Mouse (Mus musculus): ENCODE results near the gene Rasgef1a. TPM values are rescaled to one million over a fixed set of nuclear protein-coding genes. Genes with fewer than 3 reads are reported as not detected.

Gene Rasgef1a
- total RNA-seq, 2 experiments from 2014 or later = 0.65 to 0.69 TPM

GRCm38 (mm10) chr6:118022898-118023635 is 11.8 kb downstream of the Rasgef1a start:
- no peak for DNase-seq (ENCODE audit: low spot score in 2 of 2)

- DNase-seq (ENCODE audit: low spot score in 2 of 2) = no peak
These were observed 15.8 kb downstream of the Rasgef1a start for GRCm38 (mm10) chr6:118027036-118027435.

- no peak for DNase-seq (ENCODE audit: low spot score in 2 of 2)
These were observed 20.2 kb downstream of the Rasgef1a start for GRCm38 (mm10) chr6:118031467-118031866.

DNA sequence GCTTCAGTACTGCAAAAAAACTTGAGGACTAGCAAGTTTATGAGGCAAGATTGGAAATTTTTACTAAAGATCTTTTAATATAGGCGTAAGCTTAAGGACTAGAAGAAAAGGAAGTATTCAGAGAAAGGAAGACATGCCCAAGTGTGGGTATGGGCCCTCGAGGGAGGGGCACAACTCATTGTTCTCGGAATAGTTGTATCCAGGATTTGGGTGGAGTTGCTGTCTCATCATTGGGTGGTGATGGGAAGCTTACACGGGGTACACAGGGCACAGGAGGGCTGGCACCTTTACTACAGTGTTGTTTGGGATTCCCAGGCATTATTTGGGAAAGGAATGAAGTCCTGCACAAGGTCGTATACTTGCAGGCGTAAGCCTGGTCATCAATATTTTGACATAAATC is 24.4 kb downstream of the Rasgef1a start:
- no peak for DNase-seq (ENCODE audit: low spot score in 2 of 2)

GRCm38 (mm10) chr6:118036118-118036805 is 25.0 kb downstream of the Rasgef1a start:
- no peak for DNase-seq (ENCODE audit: low spot score in 2 of 2)

DNA sequence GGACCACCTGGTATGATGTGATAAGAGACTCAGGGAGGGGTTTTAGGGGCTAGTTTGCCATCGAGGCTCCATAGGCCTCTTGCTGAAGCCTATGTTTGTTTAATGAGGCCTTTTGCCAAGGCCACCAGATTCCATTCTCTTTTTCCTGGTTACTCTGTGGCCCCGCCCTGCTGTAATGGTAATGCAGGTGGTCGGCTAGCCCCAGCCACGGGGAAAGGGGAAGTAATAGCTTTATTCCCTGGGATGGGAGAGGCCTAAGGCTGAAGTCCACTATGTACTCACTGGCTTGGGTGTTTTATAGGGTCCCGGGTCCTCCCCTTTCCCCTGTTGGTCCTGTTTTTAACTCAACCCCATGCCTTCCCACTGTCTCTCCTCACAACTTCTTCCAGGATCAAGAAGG is 25.6 kb downstream of the Rasgef1a start:
- no peak for DNase-seq (ENCODE audit: low spot score in 2 of 2)

GRCm38 (mm10) chr6:118045180-118045579 is 33.9 kb downstream of the Rasgef1a start:
- DNase-seq (ENCODE audit: low spot score in 2 of 2) = no peak

DNA sequence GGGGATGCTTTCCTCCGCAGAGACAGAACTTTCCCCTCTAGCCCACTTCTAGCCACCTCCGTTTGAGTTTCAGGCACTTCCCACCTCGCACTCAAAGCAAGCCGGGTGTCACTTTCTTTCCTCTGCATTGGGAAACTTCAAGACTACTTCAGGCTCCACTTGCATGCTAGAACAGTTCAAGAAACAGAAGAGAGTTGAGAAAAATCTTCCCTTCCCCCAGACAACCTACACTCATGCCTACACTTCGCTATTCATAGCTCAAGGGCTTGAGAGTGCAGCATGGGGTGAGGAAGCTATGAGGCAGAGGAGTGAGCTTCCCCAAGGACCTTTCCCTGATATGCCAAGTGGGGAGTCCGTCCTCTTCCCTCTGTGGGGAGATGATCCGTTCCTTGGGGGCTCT is 34.7 kb downstream of the Rasgef1a start:
- no peak for DNase-seq (ENCODE audit: low spot score in 2 of 2)

DNA sequence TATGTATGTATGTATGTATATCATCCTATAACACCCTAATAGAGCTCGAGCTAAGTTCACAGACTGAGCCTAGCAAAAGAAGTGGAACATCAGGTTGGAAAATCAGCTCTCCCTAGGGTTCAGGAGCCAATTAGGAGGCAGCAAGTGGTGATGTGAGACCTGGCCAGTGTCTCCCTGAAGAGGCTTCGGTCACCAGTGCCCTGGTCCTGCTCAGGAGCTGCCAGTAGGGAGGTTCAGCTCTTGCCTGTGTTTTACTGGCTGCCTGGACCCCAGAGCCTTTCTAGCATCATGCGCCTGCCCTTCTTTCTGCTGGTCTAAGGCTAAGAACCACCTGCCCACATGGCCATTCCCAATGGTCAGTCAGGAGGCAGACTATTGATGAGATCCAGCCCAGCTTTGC is 35.3 kb downstream of the Rasgef1a start:
- DNase-seq (ENCODE audit: low spot score in 2 of 2) = no peak

GRCm38 (mm10) chr6:118046924-118047323 is 35.7 kb downstream of the Rasgef1a start:
- DNase-seq (ENCODE audit: low spot score in 2 of 2) = no peak

DNA sequence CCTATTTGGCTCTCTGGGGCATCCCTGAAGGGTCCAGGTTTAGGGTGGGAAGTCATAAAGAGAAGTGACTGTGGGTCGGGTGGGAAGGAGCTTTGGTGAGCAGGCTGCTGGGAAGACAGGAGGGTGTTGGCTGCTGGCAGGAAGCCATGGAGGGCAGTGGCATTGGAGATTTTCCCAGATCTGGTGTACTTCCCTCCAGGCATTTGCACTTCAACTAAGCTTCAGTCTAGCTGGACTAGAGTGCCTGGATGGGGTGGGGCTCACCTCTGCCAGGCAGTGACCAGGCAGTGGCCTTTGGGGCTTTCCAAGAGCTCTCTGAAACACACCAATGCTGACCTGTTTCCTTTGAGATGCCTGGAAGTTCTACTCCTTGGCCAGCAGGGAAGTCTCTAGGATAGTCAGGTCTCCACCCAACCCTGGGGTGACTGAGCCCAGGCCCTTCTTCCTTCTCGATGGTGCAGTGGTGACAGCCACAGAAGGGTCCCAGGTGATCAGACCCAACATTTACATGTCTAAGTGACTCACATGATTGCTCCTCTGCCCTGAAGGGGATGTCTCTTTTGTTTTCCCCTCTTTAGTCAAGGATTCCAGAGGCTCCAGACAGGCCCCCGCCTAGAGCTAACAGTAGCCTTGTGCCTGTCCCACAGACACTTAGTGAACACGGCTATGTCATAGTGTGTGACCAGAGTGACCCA is 36.7 kb downstream of the Rasgef1a start:
- no peak for DNase-seq (ENCODE audit: low spot score in 2 of 2)

GRCm38 (mm10) chr6:118049776-118050175 is 38.5 kb downstream of the Rasgef1a start:
- DNase-seq (ENCODE audit: low spot score in 2 of 2) = no peak

DNA sequence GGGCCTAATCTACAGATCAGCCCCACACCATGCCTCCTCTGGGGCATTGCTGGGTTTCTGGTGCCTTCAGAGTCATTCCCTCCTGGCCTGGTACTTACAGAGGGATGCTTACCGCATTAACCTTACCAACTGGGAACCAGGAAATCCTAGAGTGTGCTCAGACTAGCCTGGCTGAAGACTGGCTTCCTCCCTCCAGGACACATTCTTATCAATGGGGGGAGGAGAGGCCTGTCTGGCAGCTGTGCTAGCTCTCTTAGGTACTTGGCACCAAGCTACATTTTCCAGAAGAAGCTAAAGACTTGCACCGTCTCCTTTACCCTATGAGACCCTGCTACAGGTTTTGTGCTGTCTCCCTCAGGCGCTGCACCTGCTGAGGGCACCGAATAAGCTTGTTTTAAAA is 40.2 kb downstream of the Rasgef1a start:
- DNase-seq (ENCODE audit: low spot score in 2 of 2) = no peak

DNA sequence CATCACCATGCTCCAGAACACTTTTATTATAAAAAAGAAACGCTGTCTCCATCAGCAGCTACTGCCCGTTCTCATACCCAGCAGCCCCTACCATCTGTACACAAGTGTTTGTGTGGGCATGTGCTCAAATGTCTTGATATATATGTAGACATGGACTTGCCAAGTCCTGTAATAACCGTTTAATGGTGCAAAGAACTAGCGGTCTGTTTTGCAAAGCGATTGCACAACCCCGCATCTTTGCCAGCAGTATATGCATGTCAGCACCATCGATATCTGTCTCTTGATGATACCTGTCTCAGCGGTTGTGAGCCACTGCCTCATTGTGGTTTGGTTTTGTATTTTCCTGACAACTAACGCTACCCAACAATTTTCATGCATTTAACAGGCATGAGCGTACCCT is 44.0 kb downstream of the Rasgef1a start:
- DNase-seq (ENCODE audit: low spot score in 2 of 2) = no peak

- no peak for DNase-seq (ENCODE audit: low spot score in 2 of 2)
These were observed 50.0 kb downstream of the Rasgef1a start for GRCm38 (mm10) chr6:118061266-118061665.

- DNase-seq (ENCODE audit: low spot score in 2 of 2) = no peak
These were observed 52.0 kb downstream of the Rasgef1a start for GRCm38 (mm10) chr6:118063266-118063665.

DNA sequence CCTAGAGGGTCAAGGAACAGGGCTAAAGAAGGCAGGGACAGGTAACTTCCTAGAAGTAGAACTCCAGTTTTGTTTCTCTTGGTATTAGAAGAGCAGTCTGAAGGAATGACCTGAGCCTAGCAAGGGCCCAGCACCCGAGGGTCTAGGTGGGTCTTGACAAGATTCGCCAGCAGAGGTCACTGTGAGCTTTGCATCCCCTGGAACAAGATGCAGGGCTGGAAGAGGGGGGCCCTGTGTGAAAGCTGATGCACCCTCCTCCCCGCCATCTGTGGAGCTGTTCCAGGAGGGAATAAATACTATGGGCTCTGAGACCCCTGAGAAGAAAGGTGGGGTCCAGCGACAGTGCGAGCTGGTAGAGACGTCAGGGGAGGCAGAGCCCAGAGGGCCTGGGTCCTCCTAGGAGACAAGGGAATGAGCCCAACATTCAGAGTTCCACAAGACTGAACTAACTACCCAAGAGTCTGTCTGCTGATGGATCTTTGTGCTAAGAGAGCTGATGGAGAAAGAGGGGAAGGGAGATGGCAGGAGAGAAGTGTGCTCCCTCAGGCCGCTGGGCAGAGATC is 53.8 kb downstream of the Rasgef1a start:
- peak; percentile 43 to 69 for DNase-seq (ENCODE audit: low spot score in 2 of 2)

- no peak for DNase-seq (ENCODE audit: low spot score in 2 of 2)
These were observed 54.6 kb downstream of the Rasgef1a start for GRCm38 (mm10) chr6:118065837-118066198.

- DNase-seq (ENCODE audit: low spot score in 2 of 2) = peak in 1 of 2 experiments; percentile 31
These were observed 55.2 kb downstream of the Rasgef1a start for GRCm38 (mm10) chr6:118066199-118067081.

DNA sequence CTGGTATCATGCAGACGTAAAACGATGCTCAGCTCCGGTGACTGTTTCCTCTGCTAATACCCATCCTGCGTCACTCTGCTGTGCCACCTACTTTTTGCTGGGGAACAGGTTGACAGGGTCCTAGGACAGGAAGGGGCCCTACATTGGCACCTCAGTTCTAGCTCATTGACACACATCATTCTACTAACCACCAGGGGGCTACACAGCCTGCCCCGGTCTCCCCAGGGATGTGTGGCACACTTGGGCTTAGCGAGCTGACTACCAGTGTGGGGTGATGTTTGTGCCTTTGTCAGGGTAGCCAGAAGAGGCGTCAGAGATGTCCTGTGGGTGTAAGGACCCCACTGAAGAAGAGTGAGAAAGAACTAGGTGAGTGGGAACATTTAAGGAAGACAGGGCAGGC is 56.5 kb downstream of the Rasgef1a start:
- no peak for DNase-seq (ENCODE audit: low spot score in 2 of 2)

Measured in gastrocnemius, postnatal 4 days (tissue).